Mouse (Mus musculus): ENCODE results near the gene Kdm1a. TPM values are rescaled to one million over a fixed set of nuclear protein-coding genes. Genes with fewer than 3 reads are reported as not detected.

Gene Kdm1a
- total RNA-seq, 4 experiments from 2014 or later = 85.9 to 94.4 (median 88.5) TPM

GRCm38 (mm10) chr4:136602018-136602554, 437 bp downstream of the Kdm1a start:
- DNase-seq (ENCODE audit: low spot score in 2 of 2) = peak; percentile 16 to 17

GRCm38 (mm10) chr4:136601476-136601875, 1.0 kb downstream of the Kdm1a start:
- DNase-seq (ENCODE audit: low spot score in 2 of 2) = peak; percentile 31 to 37

- DNase-seq (ENCODE audit: low spot score in 2 of 2) = no peak
Observed at GRCm38 (mm10) chr4:136600536-136600935, 2.0 kb downstream of the Kdm1a start.

DNA sequence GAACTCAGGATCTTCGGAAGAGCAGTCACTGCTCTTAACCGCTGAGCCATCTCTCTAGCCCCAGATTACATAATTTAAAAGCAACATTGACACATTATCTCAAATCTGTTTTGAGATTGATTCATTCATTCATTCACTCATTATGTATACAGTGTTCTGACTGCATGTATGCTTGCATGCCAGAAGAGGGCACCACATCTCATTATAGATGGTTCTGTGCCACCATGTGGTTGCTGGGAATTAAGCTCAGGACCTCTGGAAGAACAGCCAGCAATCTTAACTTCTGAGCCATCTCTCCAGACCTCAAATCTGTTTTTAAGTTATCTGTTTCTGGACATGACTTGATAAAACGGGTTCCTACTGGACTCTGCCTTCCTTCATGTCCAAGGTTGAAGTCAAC, 2.7 kb downstream of the Kdm1a start:
- no peak for DNase-seq (ENCODE audit: low spot score in 2 of 2)

- no peak for DNase-seq (ENCODE audit: low spot score in 2 of 2)
Observed at GRCm38 (mm10) chr4:136598268-136598876, 4.2 kb downstream of the Kdm1a start.

DNA sequence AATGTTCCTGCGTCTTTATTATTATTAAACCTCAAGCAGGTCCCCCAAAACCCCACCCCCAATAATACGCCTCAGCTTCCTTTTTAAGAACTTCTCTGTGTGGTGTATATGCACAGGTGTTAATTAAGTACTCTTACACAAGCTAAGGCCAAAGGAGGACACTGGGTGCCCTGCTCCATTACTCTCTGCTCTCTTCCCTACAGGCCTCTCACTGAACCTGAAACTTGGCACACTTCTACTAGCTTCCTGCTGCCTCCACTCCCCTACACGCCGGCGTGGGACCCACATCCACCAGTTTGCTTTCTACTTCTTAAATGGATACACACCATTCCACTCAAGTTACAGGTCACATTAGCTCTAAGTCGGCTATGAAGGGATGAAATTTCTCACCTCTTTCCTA, 7.3 kb downstream of the Kdm1a start:
- DNase-seq (ENCODE audit: low spot score in 2 of 2) = no peak

- DNase-seq (ENCODE audit: low spot score in 2 of 2) = no peak
Observed at GRCm38 (mm10) chr4:136594006-136594405, 8.5 kb downstream of the Kdm1a start.

- no peak for DNase-seq (ENCODE audit: low spot score in 2 of 2)
Observed at GRCm38 (mm10) chr4:136592111-136592510, 10.4 kb downstream of the Kdm1a start.

DNA sequence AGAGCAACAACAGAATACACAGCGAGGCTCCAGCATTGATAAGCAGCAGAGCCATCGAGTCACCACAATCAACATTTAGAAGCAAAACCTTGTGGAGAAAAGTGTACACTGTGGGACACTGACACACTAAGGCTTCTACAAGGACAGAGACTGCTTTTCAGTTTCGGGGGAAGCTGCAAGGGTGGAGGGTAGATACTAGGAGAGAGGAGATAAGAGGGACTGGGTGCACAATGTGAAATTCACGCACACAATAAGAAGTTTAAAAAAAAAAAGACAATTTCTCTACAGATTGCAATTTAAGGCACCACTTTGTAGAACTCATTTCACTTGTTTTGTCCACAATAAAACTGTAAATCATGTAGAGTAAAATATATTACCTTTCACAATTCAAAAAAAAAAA, 14.5 kb downstream of the Kdm1a start:
- no peak for DNase-seq (ENCODE audit: low spot score in 2 of 2)

DNA sequence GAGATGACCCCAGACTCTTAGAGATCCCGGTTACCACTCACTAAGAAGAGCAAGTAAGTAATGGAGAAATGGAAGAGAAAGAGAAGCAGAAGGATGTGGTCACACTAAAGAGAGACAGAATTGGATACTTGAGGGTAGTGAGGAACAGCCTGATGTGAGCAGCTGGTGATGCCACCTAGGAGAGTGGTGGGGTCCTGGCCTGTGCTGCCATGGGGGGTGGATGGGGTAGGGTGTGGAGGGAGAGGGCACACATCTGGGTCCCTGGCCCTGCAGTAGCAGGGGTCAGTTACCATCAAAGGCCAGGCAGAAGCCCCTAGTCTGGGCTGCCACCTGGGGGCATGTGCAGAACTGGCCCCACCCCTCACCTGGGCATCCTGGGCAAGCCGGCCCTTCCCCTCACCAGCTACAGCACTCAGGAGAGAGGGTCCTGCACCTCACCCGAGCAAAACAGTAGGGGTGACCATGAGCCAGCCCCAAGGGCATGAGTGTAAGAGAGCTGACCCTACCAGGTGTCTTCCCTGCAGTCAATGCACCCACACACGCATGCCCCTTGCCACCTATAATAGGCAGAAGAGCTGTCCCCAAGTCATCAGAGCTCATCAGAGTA, 15.2 kb downstream of the Kdm1a start:
- DNase-seq (ENCODE audit: low spot score in 2 of 2) = no peak

DNA sequence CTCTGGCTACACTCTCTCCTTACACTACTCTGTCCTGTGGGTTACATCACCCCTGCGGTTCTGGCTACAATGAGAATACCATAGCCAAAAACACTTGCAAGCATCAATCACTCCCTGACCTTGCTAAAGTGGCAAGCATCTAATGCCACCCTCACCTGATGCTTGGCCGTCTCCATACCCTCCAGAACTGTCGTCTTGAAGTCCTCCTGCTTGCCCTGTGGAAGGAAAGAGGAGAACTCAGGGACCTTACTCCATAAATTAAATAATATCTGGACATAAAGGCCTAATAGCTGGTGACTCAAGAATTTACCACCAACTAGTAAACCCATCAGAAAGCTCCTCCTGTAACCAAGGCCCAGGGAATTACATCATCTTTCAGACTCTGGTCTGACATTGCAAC, 20.6 kb downstream of the Kdm1a start:
- DNase-seq (ENCODE audit: low spot score in 2 of 2) = no peak

DNA sequence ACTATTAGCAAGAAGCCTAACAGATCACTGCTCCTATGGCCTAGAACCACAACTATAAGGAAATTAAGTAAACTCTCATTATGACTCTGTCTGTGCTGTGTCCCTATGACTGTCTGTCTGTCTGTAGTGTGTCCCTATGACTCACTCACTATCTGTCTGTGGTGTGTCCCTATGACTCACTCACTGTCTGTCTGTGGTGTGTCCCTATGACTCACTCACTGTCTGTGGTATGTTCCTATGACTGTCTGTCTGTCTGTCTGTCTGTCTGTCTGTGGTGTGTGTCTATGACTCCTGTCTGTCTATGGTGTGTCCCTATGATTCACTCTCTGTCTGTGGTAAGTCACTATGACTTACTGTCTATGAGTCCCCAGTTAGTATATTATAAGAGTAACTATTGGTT, 32.5 kb downstream of the Kdm1a start:
- no peak for DNase-seq (ENCODE audit: low spot score in 2 of 2)

DNA sequence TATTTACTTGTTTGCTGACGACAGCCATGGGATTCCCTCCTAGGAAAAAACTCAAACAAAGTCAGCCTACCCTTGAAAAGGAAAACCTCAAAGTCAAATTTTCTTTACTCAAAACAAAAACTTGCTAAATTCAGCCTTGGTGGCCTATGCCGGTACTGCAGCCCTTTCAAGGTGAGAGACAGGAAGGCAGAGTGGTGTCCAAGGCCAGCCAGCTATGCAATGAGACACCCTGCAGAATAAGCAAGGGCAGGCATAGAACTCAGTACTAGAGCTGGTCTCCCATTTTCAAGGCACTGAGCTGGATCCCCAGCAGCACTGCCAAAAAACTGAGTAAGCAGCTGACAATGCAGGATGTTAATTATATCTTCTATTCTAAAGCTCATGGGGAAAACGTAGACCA, 33.9 kb downstream of the Kdm1a start:
- no peak for DNase-seq (ENCODE audit: low spot score in 2 of 2)

DNA sequence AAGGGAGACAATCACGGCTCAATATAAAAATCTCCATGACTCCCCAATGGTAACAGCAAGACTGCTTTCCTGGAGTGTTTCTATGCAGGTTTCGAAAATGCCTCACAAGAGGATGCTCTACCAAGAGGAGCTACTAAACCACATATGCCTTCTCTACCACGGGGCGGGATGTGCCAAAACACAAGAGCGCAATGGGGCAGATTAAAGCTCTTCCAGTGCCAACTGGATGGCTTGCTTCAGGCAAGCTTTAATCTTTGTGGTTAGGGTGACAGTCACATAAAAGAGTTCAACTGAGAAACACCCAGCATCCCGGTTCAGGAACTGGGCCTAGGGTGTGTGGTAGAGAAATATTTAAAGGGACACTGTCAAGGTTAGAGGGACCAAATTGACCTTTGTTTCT, 39.8 kb downstream of the Kdm1a start:
- DNase-seq (ENCODE audit: low spot score in 2 of 2) = no peak

DNA sequence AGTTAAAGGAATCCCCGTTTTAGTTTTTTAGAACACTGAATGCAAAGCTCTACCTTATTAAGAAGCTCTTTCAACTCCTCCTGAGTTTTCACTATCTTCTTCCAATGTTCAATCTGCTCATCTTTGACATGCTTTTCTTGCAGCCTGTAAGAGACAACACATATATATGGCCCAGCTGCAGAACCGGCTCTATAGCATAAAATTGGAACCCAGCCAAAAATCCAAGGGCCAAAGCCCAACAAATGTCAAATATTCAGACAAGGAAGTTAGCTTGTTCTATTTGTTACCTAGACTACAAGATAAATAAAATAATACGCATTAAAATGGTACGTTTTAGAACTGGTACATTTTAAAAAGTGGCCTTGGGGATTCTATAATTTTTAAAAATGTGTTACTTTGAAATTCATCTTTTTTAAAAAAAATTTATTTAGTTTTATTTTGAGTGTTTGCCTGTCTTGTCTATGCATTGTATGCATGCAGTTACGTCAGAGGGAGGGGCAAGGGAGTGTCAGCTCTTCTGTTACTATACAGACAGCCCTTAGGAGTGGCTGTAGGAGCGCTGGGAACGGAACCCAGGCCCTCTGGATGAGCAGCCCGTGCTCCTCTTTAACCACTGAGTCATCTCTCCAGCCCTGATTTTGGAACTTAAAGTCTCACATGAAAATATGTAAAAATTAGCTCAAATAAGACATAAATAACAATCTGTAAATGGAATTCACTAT, 42.1 kb downstream of the Kdm1a start:
- DNase-seq (ENCODE audit: low spot score in 2 of 2) = no peak

DNA sequence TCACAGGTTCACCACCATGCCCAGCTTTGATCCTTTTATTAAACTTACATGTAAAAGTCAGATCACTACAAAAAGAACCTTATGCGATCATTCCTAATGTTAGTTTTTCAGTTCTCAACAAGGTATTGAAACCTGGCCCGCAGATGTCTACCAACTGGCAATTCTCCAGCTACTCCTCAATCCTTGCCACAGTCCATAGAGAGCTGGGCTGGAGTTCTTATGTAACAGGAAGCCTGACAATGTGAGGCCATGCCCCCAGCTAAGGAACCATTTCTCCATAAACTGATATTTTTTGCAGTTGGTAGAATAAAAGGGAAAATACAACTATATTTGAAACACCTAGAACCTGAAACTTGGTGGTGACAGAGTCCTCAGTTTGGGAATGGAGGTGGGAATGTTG, 42.8 kb downstream of the Kdm1a start:
- no peak for DNase-seq (ENCODE audit: low spot score in 2 of 2)

DNA sequence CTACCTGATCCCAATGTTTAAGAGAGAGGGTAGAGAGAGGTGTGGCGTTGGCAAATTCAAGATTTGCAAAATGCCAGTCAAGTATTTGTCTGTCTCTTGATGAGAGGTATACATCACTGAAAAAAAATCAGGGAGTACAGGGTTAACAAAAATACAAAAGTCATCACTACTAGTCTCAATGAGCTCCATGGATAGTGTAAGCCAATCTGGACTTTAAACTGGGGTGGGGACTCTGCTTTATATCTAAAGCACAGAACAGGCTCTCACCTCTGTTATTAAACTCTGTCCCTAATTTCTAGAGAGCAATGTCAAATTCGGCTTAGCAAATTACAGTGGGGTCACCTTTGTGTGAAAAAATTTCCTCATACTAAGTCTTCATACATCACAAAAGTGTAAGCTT, 44.9 kb downstream of the Kdm1a start:
- DNase-seq (ENCODE audit: low spot score in 2 of 2) = no peak

DNA sequence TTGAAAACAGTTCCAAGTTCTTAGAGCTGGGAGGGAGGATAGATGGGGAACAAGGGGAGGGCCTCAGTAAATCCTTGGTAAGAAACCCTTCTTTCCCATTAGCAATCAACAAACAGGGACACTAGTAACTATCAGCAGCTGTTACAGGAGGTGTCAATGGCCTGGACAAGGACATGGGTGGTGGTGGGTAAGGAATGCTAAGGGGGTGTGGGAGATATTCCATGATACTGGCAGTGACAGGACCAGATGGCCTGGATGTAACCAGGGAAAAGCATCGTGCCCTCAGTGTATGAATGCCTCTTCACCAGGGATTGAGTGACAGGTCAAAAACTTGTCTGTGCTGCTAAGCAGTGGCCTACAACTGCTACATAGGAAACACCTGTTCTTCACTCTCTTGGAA, 49.4 kb downstream of the Kdm1a start:
- no peak for DNase-seq (ENCODE audit: low spot score in 2 of 2)

GRCm38 (mm10) chr4:136548381-136548801, 54.1 kb downstream of the Kdm1a start:
- DNase-seq (ENCODE audit: low spot score in 2 of 2) = no peak

DNA sequence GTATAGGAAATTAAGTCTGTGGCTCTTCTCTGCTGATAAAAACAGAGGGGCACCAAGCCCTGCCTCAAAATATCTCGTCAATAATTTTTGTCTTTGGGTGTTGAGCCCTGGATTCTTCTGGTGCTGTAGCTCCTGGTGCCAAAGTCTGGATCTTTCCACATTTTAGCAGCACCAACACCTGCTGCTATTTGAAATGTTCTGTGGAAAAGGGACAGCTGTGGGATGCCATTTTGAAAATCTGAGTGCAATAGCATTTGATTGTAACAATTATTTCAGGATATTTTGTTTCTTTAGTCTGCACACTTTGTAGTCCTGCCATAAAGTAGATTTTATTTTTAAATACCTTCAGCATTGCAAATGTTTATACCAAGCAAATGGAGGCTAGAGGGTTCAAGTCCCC, 54.8 kb downstream of the Kdm1a start:
- no peak for DNase-seq (ENCODE audit: low spot score in 2 of 2)

DNA sequence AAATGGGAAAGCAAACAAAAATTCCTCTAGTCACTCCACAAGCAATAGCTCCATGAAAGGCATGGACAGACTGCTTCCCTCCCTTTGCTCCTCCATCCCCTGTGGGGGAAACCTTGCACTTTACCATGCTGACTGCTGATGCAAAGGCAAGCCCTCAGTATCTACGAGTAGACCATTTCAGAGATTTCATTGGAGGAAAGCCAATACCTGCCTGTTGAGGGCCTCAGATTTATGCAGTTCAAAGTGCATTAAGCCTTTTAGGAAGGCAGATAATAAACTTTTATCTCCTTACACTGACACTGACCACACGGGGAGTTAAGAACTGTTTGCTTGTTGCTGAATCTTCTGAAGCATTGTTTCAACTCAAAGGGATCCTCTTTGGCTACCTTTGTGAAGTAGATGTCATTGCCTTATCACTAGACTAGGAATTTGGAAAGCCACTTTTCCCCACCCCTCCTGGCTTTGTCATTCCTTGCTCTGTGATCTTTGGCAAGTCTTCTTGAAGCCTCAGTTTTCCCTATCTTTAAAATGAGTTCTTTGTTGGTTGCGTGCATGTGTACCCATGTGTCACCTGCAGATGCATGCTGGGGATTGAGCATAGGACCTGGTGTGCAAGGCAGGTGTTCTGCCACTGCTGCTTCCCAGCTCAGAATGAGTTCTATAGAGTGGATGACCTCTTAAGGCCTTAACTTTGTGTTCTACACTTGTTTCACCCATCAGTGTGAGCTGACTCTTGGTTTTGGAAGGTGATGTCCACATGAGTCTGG, 56.1 kb downstream of the Kdm1a start:
- no peak for DNase-seq (ENCODE audit: low spot score in 2 of 2)

DNA sequence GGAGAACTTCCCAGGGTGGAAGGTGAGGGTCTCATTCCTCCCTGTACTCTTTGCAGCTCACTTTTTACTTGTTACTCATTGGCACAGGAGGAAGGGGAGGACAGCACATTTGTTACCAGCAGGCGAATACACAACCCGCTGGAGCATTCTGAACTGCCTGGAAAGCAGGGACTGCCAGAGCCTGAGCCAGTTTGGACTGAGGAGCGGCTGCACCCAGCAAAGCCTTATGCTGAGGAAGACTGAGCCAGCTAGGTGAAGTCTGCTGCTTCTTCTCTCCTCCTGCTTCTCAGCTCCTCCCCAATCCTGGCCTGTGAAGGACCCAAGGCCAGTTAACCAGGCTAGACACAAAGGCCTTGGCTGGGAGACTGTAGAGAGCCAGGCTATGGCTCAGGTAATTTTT, 57.4 kb downstream of the Kdm1a start:
- no peak for DNase-seq (ENCODE audit: low spot score in 2 of 2)

All from left cerebral cortex, adult 8-10 months (tissue).